Mouse (Mus musculus) lung, adult 2 months (tissue): ENCODE data around the gene Asic5. TPM values are rescaled to one million over a fixed set of nuclear protein-coding genes. Genes with fewer than 3 reads are reported as not detected.
A peak's percentile ranks its signal among the peaks of the same experiment; 100 is the strongest.

ENCODE experiments used
- DNase-seq: peaks from one replicate; pipeline ENCODE4 v3.0.0; 2022
- H3K4me1 ChIP-seq: fragments of 200-500 bp; 2 replicates; pipeline ENCODE4 v1.6.1; 2011; ENCODE audit warnings: low read length; ENCODE audit not compliant: control insufficient read depth, insufficient read depth
- H3K4me3 ChIP-seq: fragments of 200-500 bp; replicated peaks from 2 replicates; pipeline ENCODE3; 2011; ENCODE audit warnings: low read depth, mild to moderate bottlenecking, control low read depth, low read length; ENCODE audit errors: extremely low read depth
- CTCF ChIP-seq: fragments of 200-500 bp; IDR thresholded peaks from 2 replicates; pipeline ENCODE4 v1.5.1; 2011; ENCODE audit warnings: mild to moderate bottlenecking, low read length, control low read depth; ENCODE audit not compliant: insufficient read depth
- POLR2A ChIP-seq: fragments of 200-500 bp; IDR thresholded peaks from 2 replicates; pipeline ENCODE4 v1.6.1; 2011; ENCODE audit warnings: low read depth, mild to moderate bottlenecking, control low read depth, low read length, borderline replicate concordance; ENCODE audit errors: extremely low read depth
- WGBS: fragments of 180-500 bp; shearing (Covaris S2); methylation state at CpG from one replicate; pipeline ENCODE4 v1.1.7; 2018; 5-methylcytosine and 5-hydroxymethylcytosine counted together
- polyA plus RNA-seq: library from polyadenylated mRNA; depleted of rRNA; stranded (reverse); fragments of >200 nt; gene quantifications from 2 replicates; pipeline ENCODE4 v1.2.3, GENCODE M21; 2012

The Asic5 gene
- polyA plus RNA-seq, 1 experiment: not detected

GRCm38 (mm10) chr3:81990531-81990930, 8.4 kb downstream of the Asic5 start:
- H3K4me1 ChIP-seq: peaks cover 4% of the 10 kb centered on the region; the same call in 1 of the 2 replicates
- no peak for TF ChIP-seq POLR2A
- no peak for TF ChIP-seq CTCF
- WGBS: 58% methylated on average over 3 of the region's 3 CpGs
- no peak overlapping the region for H3K4me3 ChIP-seq
- no peak for DNase-seq

DNA sequence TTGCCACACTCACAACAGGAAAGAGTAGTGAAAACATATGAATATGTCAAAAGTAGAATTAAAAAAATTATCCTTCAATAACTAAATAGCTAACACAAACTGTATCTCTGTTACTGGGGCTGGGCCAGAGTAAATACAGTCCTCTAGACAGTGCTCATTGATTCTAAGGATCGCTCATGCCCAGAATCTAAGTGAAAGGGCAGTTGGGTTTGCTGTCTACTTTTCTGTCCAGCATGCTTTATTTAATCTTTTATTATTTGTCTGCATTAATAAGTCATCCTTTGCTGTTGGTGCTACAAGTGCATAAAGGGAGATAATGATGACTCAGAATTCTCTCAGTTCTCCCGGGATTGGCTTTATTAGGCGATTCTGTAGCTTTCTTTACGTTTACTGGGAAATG, 13.3 kb downstream of the Asic5 start:
- Histone ChIP-seq H3K4me1 (no peaks in the 10 kb centered on the region), H3K4me3 (no peak overlapping the region)
- 42% methylated on average over 4 of the region's 4 CpGs for WGBS
- TF ChIP-seq CTCF (no peak), POLR2A (no peak)
- no peak for DNase-seq

- H3K4me3 ChIP-seq: no peak overlapping the region
- TF ChIP-seq POLR2A (no peak), CTCF (peak; percentile 50; the same call in 1 of the 2 replicates)
- no peak for DNase-seq
- H3K4me1 ChIP-seq: no peaks in the 10 kb centered on the region
- WGBS: 0% methylated on average over 1 of the region's 1 CpGs
Measured at GRCm38 (mm10) chr3:81995988-81996387, 13.9 kb downstream of the Asic5 start.

DNA sequence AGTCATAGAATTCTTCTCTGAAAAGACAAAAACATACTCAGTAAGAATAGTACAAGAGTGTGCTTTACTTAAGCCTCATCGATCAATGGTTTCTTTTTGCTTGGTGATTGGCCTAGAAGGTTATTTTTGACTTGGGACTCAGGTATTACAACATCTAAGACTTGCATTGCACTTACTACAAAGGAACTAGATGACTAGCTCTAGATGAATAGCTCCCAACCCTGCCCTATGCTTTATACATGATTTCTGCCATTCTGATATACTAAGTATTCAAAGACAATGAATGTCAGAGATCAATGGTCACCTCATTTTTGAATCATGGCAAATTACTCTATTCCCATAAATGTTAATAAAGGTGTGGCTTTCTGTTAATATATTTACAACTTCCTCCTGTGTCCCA, 24.9 kb downstream of the Asic5 start:
- H3K4me3 ChIP-seq: no peak overlapping the region
- WGBS: 84% methylated on average over 1 of the region's 1 CpGs
- H3K4me1 ChIP-seq: no peaks in the 10 kb centered on the region
- DNase-seq: no peak
- TF ChIP-seq CTCF: no peak
- no peak for TF ChIP-seq POLR2A

- TF ChIP-seq POLR2A (no peak), CTCF (no peak)
- 62% methylated on average over 7 of the region's 7 CpGs for WGBS
- Histone ChIP-seq H3K4me3 (no peak overlapping the region), H3K4me1 (no peaks in the 10 kb centered on the region)
- DNase-seq: no peak
Measured at GRCm38 (mm10) chr3:82014148-82014703, 32.1 kb downstream of the Asic5 start.

- TF ChIP-seq CTCF: no peak
- no peak for TF ChIP-seq POLR2A
- no peak for DNase-seq
- 83% methylated on average over 8 of the region's 8 CpGs for WGBS
- no peaks in the 10 kb centered on the region for H3K4me1 ChIP-seq
- H3K4me3 ChIP-seq: no peak overlapping the region
Measured at GRCm38 (mm10) chr3:82022421-82022920, 40.4 kb downstream of the Asic5 start.

- DNase-seq: no peak
- TF ChIP-seq CTCF (no peak), POLR2A (no peak)
- Histone ChIP-seq H3K4me1 (no peaks in the 10 kb centered on the region), H3K4me3 (no peak overlapping the region)
- 78% methylated on average over 3 of the region's 3 CpGs for WGBS
Measured at GRCm38 (mm10) chr3:82023065-82023464, 41.0 kb downstream of the Asic5 start.

DNA sequence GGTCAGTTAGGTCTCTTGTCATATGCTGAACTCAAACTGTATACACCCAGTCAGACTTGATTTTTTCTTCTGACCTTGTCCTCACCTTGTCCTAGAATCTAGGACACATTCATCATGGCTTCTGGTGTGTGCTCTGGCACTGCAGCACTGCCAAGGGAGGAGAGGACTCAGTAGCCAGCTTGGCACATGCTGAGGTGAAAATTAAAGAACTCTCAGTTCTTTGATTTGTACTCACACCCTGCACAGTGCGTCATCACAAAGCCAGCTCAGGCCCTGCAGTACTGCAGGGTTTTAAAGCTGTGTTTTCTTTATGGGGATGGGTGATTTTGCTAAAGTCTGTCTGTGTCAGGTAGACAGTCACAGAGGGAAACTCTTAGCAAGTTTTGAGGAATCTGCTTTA, 45.2 kb downstream of the Asic5 start:
- WGBS: 71% methylated on average over 1 of the region's 1 CpGs
- Histone ChIP-seq H3K4me3 (no peak overlapping the region), H3K4me1 (no peaks in the 10 kb centered on the region)
- no peak for DNase-seq
- TF ChIP-seq CTCF (no peak), POLR2A (no peak)

DNA sequence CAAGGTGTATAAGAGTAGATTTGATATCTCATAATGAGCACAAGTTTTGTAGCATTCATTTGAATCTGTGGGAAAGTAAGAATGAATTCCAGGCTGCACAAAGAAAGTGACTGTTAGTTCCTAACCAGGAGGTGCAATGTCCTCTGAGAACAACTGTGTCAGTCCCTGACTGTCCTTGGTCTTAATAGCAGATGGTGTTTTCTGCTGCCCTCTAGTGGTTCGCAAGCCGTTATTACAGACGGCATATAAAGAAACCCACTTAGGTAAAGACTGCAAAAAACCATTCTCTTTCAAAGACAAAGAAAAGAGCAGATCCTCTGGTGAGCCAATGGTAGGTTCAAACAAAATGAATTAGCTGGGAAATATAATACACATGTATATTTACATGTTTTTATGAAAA, 47.1 kb downstream of the Asic5 start:
- H3K4me3 ChIP-seq: no peak overlapping the region
- no peaks in the 10 kb centered on the region for H3K4me1 ChIP-seq
- DNase-seq: no peak
- 2% methylated on average over 3 of the region's 3 CpGs for WGBS
- TF ChIP-seq POLR2A (no peak), CTCF (peak; percentile 42)

GRCm38 (mm10) chr3:82030008-82030748, 48.1 kb downstream of the Asic5 start:
- WGBS: 48% methylated on average over 1 of the region's 1 CpGs
- Histone ChIP-seq H3K4me1 (no peaks in the 10 kb centered on the region), H3K4me3 (no peak overlapping the region)
- no peak for TF ChIP-seq POLR2A
- no peak for TF ChIP-seq CTCF
- DNase-seq: no peak
